Mouse (Mus musculus): ENCODE measurements around the gene Gnptg.

- TF ChIP-seq POLR2A (IDR thresholded peaks at IDR 0.05; ENCODE audit: low read depth, low read length): no peak
- TF ChIP-seq CTCF (conservative IDR thresholded peaks at IDR 0.05; ENCODE audit: insufficient read depth, insufficient read length, low read depth, low read length): no peak
Observed at GRCm38 (mm10) chr17:25221821-25222503, 18.0 kb downstream of the Gnptg start.
